Comparison of ENCODE assay signal across 8 mouse cellular contexts in genomic region chr12:59060322-59060721, GRCm38 (mm10). TPM values are rescaled to one million over a fixed set of nuclear protein-coding genes. Genes with fewer than 3 reads are reported as not detected.
DNase-seq lines count a peak whose midpoint lies in the region; ATAC-seq and TF ChIP-seq lines count a peak whose summit lies in the region.

No protein-coding gene starts in this region.

- peaks cover 35% of the 10 kb centered on the region for H3K36me3 ChIP-seq in heart, embryonic 12.5 days
- no peaks in the 10 kb centered on the region for H3K36me3 ChIP-seq in ES-Bruce4 (ENCODE audit: control insufficient read depth, insufficient read depth, low read length, poor library complexity, severe bottlenecking)
- peaks cover 2% of the 10 kb centered on the region; the same call in 1 of the 2 replicates for H3K36me3 ChIP-seq in forebrain, embryonic 16.5 days (ENCODE audit: control insufficient read depth, insufficient read depth)
- H3K36me3 ChIP-seq in liver, postnatal 0 days (replicated peaks; ENCODE audit: insufficient read depth, low read length), result peaks cover 4% of the 10 kb centered on the region

- peaks cover 13% of the 10 kb centered on the region for H3K4me1 ChIP-seq in heart, embryonic 12.5 days (replicated peaks)
- no peaks in the 10 kb centered on the region for H3K4me1 ChIP-seq in ES-Bruce4 (ENCODE audit: control insufficient read depth, insufficient read depth, low read length)
- H3K4me1 ChIP-seq in forebrain, embryonic 16.5 days (replicated peaks; ENCODE audit: control insufficient read depth, insufficient read depth, low read length), result peaks cover 23% of the 10 kb centered on the region
- peaks cover 13% of the 10 kb centered on the region; the same call in 1 of the 2 replicates for H3K4me1 ChIP-seq in liver, postnatal 0 days (ENCODE audit: insufficient read depth)

- DNase-seq in heart, postnatal 10 days, result no peak
- no peak for DNase-seq in liver, postnatal 0 days
- DNase-seq in layer of hippocampus, postnatal 14 days (ENCODE audit: low spot score in 2 of 2), result no peak
- no peak for DNase-seq in T-cell, adult 2 months (ENCODE audit: low spot score)
- DNase-seq in gastrocnemius, adult 8-10 months (ENCODE audit: low spot score in 2 of 2), result no peak

- no peak for TF ChIP-seq POLR2A in ES-Bruce4 (IDR thresholded peaks at IDR 0.05; ENCODE audit: insufficient read depth, low read length)

- H3K4me2 ChIP-seq in heart, embryonic 12.5 days, result peak overlapping the region; percentile 78
- peak overlapping the region; percentile 79 for H3K4me2 ChIP-seq in forebrain, embryonic 16.5 days (ENCODE audit: low read length)
- peak overlapping the region; percentile 82 for H3K4me2 ChIP-seq in liver, postnatal 0 days (ENCODE audit: low read depth, low read length)

- peak overlapping the region; percentile 84 for H3K9ac ChIP-seq in heart, embryonic 12.5 days
- H3K9ac ChIP-seq in ES-Bruce4 (ENCODE audit: low read depth, poor library complexity, severe bottlenecking), result peak overlapping the region; percentile 75
- H3K9ac ChIP-seq in forebrain, embryonic 16.5 days (replicated peaks; ENCODE audit: low read depth, low read length), result peak overlapping the region; percentile 94
- peak overlapping the region; percentile 94 for H3K9ac ChIP-seq in liver, postnatal 0 days (replicated peaks)

- H3K9me3 ChIP-seq in heart, embryonic 12.5 days (replicated peaks), result no peaks in the 10 kb centered on the region; the same call in 1 of the 2 replicates
- H3K9me3 ChIP-seq in ES-Bruce4 (replicated peaks; ENCODE audit: control insufficient read depth, insufficient read depth, low read length, poor library complexity, severe bottlenecking), result no peaks in the 10 kb centered on the region
- H3K9me3 ChIP-seq in forebrain, embryonic 16.5 days (ENCODE audit: control insufficient read depth, low read length), result no peaks in the 10 kb centered on the region
- no peaks in the 10 kb centered on the region for H3K9me3 ChIP-seq in liver, postnatal 0 days (ENCODE audit: low read length)

- peak overlapping the region; percentile 92 for H3K27ac ChIP-seq in heart, embryonic 12.5 days (ENCODE audit: poor library complexity, severe bottlenecking)
- no peak overlapping the region; the same call in 1 of the 2 replicates for H3K27ac ChIP-seq in ES-Bruce4 (ENCODE audit: insufficient read depth, low read length)
- H3K27ac ChIP-seq in forebrain, embryonic 16.5 days (ENCODE audit: low read length), result peak overlapping the region; percentile 95
- peak overlapping the region; percentile 94 for H3K27ac ChIP-seq in liver, postnatal 0 days (ENCODE audit: low read depth)

- WGBS in heart, embryonic 12.5 days, result 58% methylated on average over 4 of the region's 4 CpGs
- WGBS in forebrain, embryonic 16.5 days, result 49% methylated on average over 4 of the region's 4 CpGs
- 44% methylated on average over 4 of the region's 4 CpGs for WGBS in liver, postnatal 0 days (ENCODE audit: insufficient replicate concordance)

- TF ChIP-seq CTCF in ES-Bruce4 (IDR thresholded peaks at IDR 0.05; ENCODE audit: low read depth, low read length), result no peak
- no peak for TF ChIP-seq CTCF in liver, postnatal 0 days (IDR thresholded peaks at IDR 0.05; ENCODE audit: low read depth)

- no peak for ATAC-seq in heart, embryonic 12.5 days (ENCODE audit: insufficient number of reproducible peaks, low FRiP score)
- no peak for ATAC-seq in forebrain, embryonic 16.5 days
- ATAC-seq in liver, postnatal 0 days, result no peak

- intact Hi-C loops in heart, postnatal 10 days (cut with DNase I), result loop anchor here (2.0 kb wide), 1 partner anchor 68 kb away; no protein-coding TSS in a partner anchor

- H3K27me3 ChIP-seq in heart, embryonic 12.5 days (replicated peaks), result no peaks in the 10 kb centered on the region
- H3K27me3 ChIP-seq in ES-Bruce4 (ENCODE audit: control insufficient read depth, insufficient read depth, low read length, poor library complexity, severe bottlenecking), result no peaks in the 10 kb centered on the region
- H3K27me3 ChIP-seq in forebrain, embryonic 16.5 days (replicated peaks; ENCODE audit: control insufficient read depth, insufficient read depth, low read length), result no peaks in the 10 kb centered on the region
- no peaks in the 10 kb centered on the region for H3K27me3 ChIP-seq in liver, postnatal 0 days (ENCODE audit: insufficient read depth, low read length)

- H3K4me3 ChIP-seq in heart, embryonic 12.5 days, result peak overlapping the region; percentile 77
- peak overlapping the region; percentile 74 for H3K4me3 ChIP-seq in ES-Bruce4 (ENCODE audit: low read depth, low read length)
- H3K4me3 ChIP-seq in forebrain, embryonic 16.5 days (replicated peaks; ENCODE audit: low read length), result peak overlapping the region; percentile 87
- H3K4me3 ChIP-seq in liver, postnatal 0 days (ENCODE audit: low read depth, low read length), result peak overlapping the region; percentile 91

- no peak for TF ChIP-seq EP300 in ES-Bruce4 (IDR thresholded peaks at IDR 0.05; ENCODE audit: insufficient read depth, low read depth, low read length)
- no peak for TF ChIP-seq EP300 in liver, postnatal 0 days (IDR thresholded peaks at IDR 0.05; ENCODE audit: low read depth)

RNA-seq across cellular contexts. Expression of gene Trappc6b, which starts 0.9 kb away (rescaled TPM):
- polyA plus RNA-seq in heart, embryonic 12.5 days (2016; fragmentation: Nextera tagmentation; extraction: Ambion mirVana), result 80.4 and 83.2 TPM in 2 replicates
- total RNA-seq in heart, postnatal 10 days (2021), result 10 to 100 TPM; 65.3 to 66.2 TPM
- 73.7 and 92.5 TPM in 2 replicates for polyA plus RNA-seq in ES-Bruce4 (2011; ENCODE audit: insufficient read depth, insufficient read length, low read depth, missing spikeins)
- polyA plus RNA-seq in forebrain, embryonic 16.5 days (2015; fragmentation: Nextera tagmentation; extraction: Ambion mirVana), result 153 and 164 TPM in 2 replicates
- polyA plus RNA-seq in liver, postnatal 0 days (2015; fragmentation: Nextera tagmentation; extraction: Ambion mirVana), result 49.6 and 50.7 TPM in 2 replicates
- total RNA-seq in layer of hippocampus, postnatal 14 days (2021), result 100 to 1,000 TPM; 104 to 119 TPM
- total RNA-seq in gastrocnemius, adult 8-10 months (2022), result 10 to 100 TPM; 47.6 to 70.5 (median 62.1) TPM

RNA-seq across cellular contexts. Expression of gene Pnn, which starts 6.4 kb away (rescaled TPM):
- 73.4 and 78.0 TPM in 2 replicates for polyA plus RNA-seq in heart, embryonic 12.5 days (2016; fragmentation: Nextera tagmentation; extraction: Ambion mirVana)
- total RNA-seq in heart, postnatal 10 days (2021), result 10 to 100 TPM; 26.1 to 29.4 TPM
- polyA plus RNA-seq in ES-Bruce4 (2011; ENCODE audit: insufficient read depth, insufficient read length, low read depth, missing spikeins), result 134 and 153 TPM in 2 replicates
- 93.7 and 94.9 TPM in 2 replicates for polyA plus RNA-seq in forebrain, embryonic 16.5 days (2015; fragmentation: Nextera tagmentation; extraction: Ambion mirVana)
- polyA plus RNA-seq in liver, postnatal 0 days (2015; fragmentation: Nextera tagmentation; extraction: Ambion mirVana), result 22.1 and 28.9 TPM in 2 replicates
- total RNA-seq in layer of hippocampus, postnatal 14 days (2021), result 10 to 100 TPM; 57.6 to 68.9 TPM
- 10 to 100 TPM; 12.1 to 18.3 (median 13.4) TPM for total RNA-seq in gastrocnemius, adult 8-10 months (2022)

RNA-seq across cellular contexts. Expression of gene Mia2, which starts 35.3 kb away (rescaled TPM):
- polyA plus RNA-seq in heart, embryonic 12.5 days (2016; fragmentation: Nextera tagmentation; extraction: Ambion mirVana), result 46.2 and 48.5 TPM in 2 replicates
- 10 to 100 TPM; 62.8 to 65.1 TPM for total RNA-seq in heart, postnatal 10 days (2021)
- 73.7 and 75.9 TPM in 2 replicates for polyA plus RNA-seq in ES-Bruce4 (2011; ENCODE audit: insufficient read depth, insufficient read length, low read depth, missing spikeins)
- polyA plus RNA-seq in forebrain, embryonic 16.5 days (2015; fragmentation: Nextera tagmentation; extraction: Ambion mirVana), result 33.0 and 41.5 TPM in 2 replicates
- polyA plus RNA-seq in liver, postnatal 0 days (2015; fragmentation: Nextera tagmentation; extraction: Ambion mirVana), result 74.3 and 75.2 TPM in 2 replicates
- 10 to 100 TPM; 44.1 to 48.1 TPM for total RNA-seq in layer of hippocampus, postnatal 14 days (2021)
- 100 to 1,000 TPM in 3 of 4 experiments, 10 to 100 TPM in 1; 92.5 to 114 (median 104) TPM for total RNA-seq in gastrocnemius, adult 8-10 months (2022)

RNA-seq across cellular contexts. Expression of gene Gemin2, which starts 47.1 kb away (rescaled TPM):
- 25.4 and 25.9 TPM in 2 replicates for polyA plus RNA-seq in heart, embryonic 12.5 days (2016; fragmentation: Nextera tagmentation; extraction: Ambion mirVana)
- 1 to 10 TPM; 6.9 to 7.5 TPM for total RNA-seq in heart, postnatal 10 days (2021)
- polyA plus RNA-seq in ES-Bruce4 (2011; ENCODE audit: insufficient read depth, insufficient read length, low read depth, missing spikeins), result 27.8 and 31.1 TPM in 2 replicates
- polyA plus RNA-seq in forebrain, embryonic 16.5 days (2015; fragmentation: Nextera tagmentation; extraction: Ambion mirVana), result 14.7 and 15.2 TPM in 2 replicates
- polyA plus RNA-seq in liver, postnatal 0 days (2015; fragmentation: Nextera tagmentation; extraction: Ambion mirVana), result 19.5 and 20.0 TPM in 2 replicates
- 1 to 10 TPM; 7.0 to 8.2 TPM for total RNA-seq in layer of hippocampus, postnatal 14 days (2021)
- total RNA-seq in gastrocnemius, adult 8-10 months (2022), result 1 to 10 TPM; 3.9 to 5.9 (median 5.4) TPM

RNA-seq across cellular contexts. Expression of gene Sec23a, which starts 48.5 kb away (rescaled TPM):
- 93.0 and 97.1 TPM in 2 replicates for polyA plus RNA-seq in heart, embryonic 12.5 days (2016; fragmentation: Nextera tagmentation; extraction: Ambion mirVana)
- 10 to 100 TPM; 47.6 to 49.5 TPM for total RNA-seq in heart, postnatal 10 days (2021)
- polyA plus RNA-seq in ES-Bruce4 (2011; ENCODE audit: insufficient read depth, insufficient read length, low read depth, missing spikeins), result 68.6 and 79.0 TPM in 2 replicates
- 105 and 121 TPM in 2 replicates for polyA plus RNA-seq in forebrain, embryonic 16.5 days (2015; fragmentation: Nextera tagmentation; extraction: Ambion mirVana)
- polyA plus RNA-seq in liver, postnatal 0 days (2015; fragmentation: Nextera tagmentation; extraction: Ambion mirVana), result 43.2 and 48.4 TPM in 2 replicates
- 100 to 1,000 TPM; 108 to 113 TPM for total RNA-seq in layer of hippocampus, postnatal 14 days (2021)
- total RNA-seq in gastrocnemius, adult 8-10 months (2022), result 10 to 100 TPM; 64.6 to 68.1 (median 66.6) TPM
